Mouse (Mus musculus): ENCODE measurements around the gene Ms4a6c. TPM values are rescaled to one million over a fixed set of nuclear protein-coding genes. Genes with fewer than 3 reads are reported as not detected.
"Not testable (repeated sequence)": the region's sequence is repeated elsewhere in the genome, so short reads cannot be mapped to it uniquely, and the experiment has no call there.

The Ms4a6c gene
- polyA plus RNA-seq, 1 experiment from 2014 or later, result 1.1 TPM

DNA sequence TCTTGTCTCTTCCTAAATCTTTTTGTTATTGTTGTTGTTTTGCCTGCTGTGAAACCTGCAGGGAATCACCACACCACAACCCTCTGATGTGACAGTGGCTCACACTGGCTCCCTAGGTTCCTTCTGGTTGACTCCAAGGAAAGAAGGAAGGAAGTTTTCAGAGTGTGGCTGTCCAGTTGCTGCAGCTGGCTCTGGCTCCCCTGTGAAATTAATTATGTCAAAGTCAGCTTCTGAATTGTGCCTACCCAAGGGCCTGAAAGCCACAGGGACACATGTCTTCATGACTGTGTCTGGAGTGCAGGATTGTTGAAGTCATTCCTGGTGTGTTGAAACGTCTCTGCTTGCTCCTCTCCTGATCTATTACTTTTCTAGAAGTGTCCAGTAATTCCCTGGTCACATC, 805 bp upstream of the Ms4a6c start:
- WGBS, result 66% methylated on average over 1 of the region's 1 CpGs

DNA sequence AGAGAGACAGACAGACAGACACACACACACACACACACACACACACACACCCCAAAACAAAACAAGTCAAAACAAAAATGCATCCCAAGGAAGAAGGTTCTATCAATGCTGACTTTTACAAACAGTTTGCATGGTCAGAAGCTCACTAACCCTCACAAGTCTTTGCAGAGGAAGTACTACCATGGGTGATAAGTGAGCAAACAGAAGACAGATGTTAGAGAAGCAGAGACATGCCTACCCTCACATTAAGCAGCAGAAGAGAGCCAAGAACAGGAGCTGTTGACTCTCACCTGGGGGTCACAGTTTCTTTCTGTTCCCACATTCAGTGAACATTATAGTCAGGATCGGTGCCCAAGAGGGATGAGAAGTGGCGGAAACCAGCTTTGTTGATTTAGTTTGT, 10.5 kb downstream of the Ms4a6c start:
- ATAC-seq (ENCODE audit: insufficient read depth, low FRiP score, low TSS enrichment), result no peak
- Histone ChIP-seq H3K27me3 (ENCODE audit: control insufficient read depth, insufficient read depth, low read length) (no peaks in the 10 kb centered on the region), H3K9me3 (ENCODE audit: control insufficient read depth, low read length) (no peaks in the 10 kb centered on the region), H3K4me1 (ENCODE audit: control insufficient read depth, insufficient read depth, low read length) (no peaks in the 10 kb centered on the region), H3K4me3 (ENCODE audit: low read depth, low read length) (no peak overlapping the region), H3K36me3 (ENCODE audit: control insufficient read depth, insufficient read depth, low read length) (no peaks in the 10 kb centered on the region), H3K9ac (ENCODE audit: low read length) (no peak overlapping the region), H3K27ac (ENCODE audit: low read depth, low read length) (no peak overlapping the region), H3K4me2 (ENCODE audit: low read depth) (no peak overlapping the region)
- 91% methylated on average over 2 of the region's 2 CpGs for WGBS
- no peak for DNase-seq (ENCODE audit: low spot score)

More for the DNA sequence above, 805 bp upstream of the Ms4a6c start:
- not testable (repeated sequence) for H3K27ac ChIP-seq (ENCODE audit: low read depth, low read length); ATAC-seq (ENCODE audit: insufficient read depth, low FRiP score, low TSS enrichment); H3K4me1 ChIP-seq (ENCODE audit: control insufficient read depth, insufficient read depth, low read length); DNase-seq (ENCODE audit: low spot score); H3K27me3 ChIP-seq (ENCODE audit: control insufficient read depth, insufficient read depth, low read length); H3K4me2 ChIP-seq (ENCODE audit: low read depth); H3K9ac ChIP-seq (ENCODE audit: low read length); H3K9me3 ChIP-seq (ENCODE audit: control insufficient read depth, low read length); H3K4me3 ChIP-seq (ENCODE audit: low read depth, low read length); H3K36me3 ChIP-seq (ENCODE audit: control insufficient read depth, insufficient read depth, low read length)

DNA sequence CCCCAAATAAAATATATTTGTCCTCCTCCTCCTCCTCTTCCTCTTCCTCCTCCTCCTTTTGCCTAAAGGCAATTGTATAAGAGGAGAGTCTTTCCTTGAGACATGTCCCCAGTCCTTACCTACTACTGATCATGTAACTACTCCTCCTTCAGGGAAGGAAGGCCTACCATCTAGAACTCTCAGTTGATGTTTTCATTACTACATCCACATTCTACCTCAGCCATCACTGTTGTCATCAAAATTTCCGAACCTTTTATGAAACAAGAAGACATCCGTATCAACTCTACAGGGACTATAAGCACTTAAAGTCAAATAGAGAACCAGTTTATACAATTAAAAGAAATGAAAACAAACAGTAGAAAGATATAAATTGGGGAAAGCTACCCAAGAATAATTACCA, 13.5 kb downstream of the Ms4a6c start:
- WGBS, result 89% methylated on average over 2 of the region's 2 CpGs

DNA sequence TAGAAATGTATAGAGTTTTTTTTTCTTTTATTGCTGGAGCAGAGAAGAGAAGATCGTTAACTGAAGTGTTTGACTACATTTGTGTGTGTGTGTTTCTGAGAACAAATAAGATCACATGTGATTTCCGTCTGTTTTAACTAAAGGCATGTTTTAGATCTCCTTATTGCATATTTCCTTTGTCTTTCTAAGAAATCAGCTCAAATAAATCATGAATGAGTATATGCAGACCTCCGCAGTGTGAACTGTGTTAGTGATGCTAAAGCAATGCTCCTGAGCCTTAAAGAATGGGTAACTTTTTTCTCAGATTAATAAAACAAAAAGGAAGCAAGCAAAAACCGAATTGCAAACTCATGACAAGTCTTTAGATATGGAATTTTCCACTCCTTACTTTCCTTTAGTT, 14.8 kb downstream of the Ms4a6c start:
- WGBS, result 87% methylated on average over 4 of the region's 4 CpGs
- DNase-seq (ENCODE audit: low spot score), result no peak
- Histone ChIP-seq H3K9ac (ENCODE audit: low read length) (no peak overlapping the region), H3K36me3 (ENCODE audit: control insufficient read depth, insufficient read depth, low read length) (no peaks in the 10 kb centered on the region), H3K9me3 (ENCODE audit: control insufficient read depth, low read length) (no peaks in the 10 kb centered on the region), H3K27ac (ENCODE audit: low read depth, low read length) (no peak overlapping the region), H3K4me1 (ENCODE audit: control insufficient read depth, insufficient read depth, low read length) (no peaks in the 10 kb centered on the region), H3K4me2 (ENCODE audit: low read depth) (no peak overlapping the region), H3K4me3 (ENCODE audit: low read depth, low read length) (no peak overlapping the region), H3K27me3 (ENCODE audit: control insufficient read depth, insufficient read depth, low read length) (no peaks in the 10 kb centered on the region)
- ATAC-seq (ENCODE audit: insufficient read depth, low FRiP score, low TSS enrichment), result no peak

More for the DNA sequence above, 13.5 kb downstream of the Ms4a6c start:
- no peak overlapping the region for H3K9ac ChIP-seq (ENCODE audit: low read length)
- H3K4me1 ChIP-seq (ENCODE audit: control insufficient read depth, insufficient read depth, low read length), result no peaks in the 10 kb centered on the region
- no peak overlapping the region for H3K27ac ChIP-seq (ENCODE audit: low read depth, low read length)
- H3K36me3 ChIP-seq (ENCODE audit: control insufficient read depth, insufficient read depth, low read length), result no peaks in the 10 kb centered on the region
- H3K4me2 ChIP-seq (ENCODE audit: low read depth), result no peak overlapping the region
- DNase-seq (ENCODE audit: low spot score) (no peak), ATAC-seq (ENCODE audit: insufficient read depth, low FRiP score, low TSS enrichment) (no peak)
- no peak overlapping the region for H3K4me3 ChIP-seq (ENCODE audit: low read depth, low read length)
- H3K9me3 ChIP-seq (ENCODE audit: control insufficient read depth, low read length), result no peaks in the 10 kb centered on the region
- no peaks in the 10 kb centered on the region for H3K27me3 ChIP-seq (ENCODE audit: control insufficient read depth, insufficient read depth, low read length)

DNA sequence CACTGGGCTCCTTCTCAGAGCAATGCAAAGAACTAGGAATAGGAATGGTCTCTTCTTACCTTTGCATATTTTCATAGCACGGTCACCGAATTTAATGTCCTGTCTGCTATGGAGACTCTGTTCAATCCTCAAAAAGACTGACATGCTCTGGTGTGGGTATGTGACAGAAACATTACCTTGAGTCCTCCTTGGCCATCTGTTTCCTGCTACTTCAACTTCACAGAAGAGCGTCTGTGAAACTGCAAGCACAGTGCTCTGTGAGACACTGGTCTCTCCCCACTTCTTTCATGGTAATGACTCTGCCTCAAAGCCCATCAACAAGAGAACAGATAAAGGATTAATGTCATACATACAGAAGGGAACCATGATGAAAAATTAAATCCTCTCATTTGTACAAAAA, 15.2 kb downstream of the Ms4a6c start:
- Histone ChIP-seq H3K27me3 (ENCODE audit: control insufficient read depth, insufficient read depth, low read length) (no peaks in the 10 kb centered on the region), H3K27ac (ENCODE audit: low read depth, low read length) (no peak overlapping the region), H3K4me1 (ENCODE audit: control insufficient read depth, insufficient read depth, low read length) (no peaks in the 10 kb centered on the region), H3K9ac (ENCODE audit: low read length) (no peak overlapping the region), H3K9me3 (ENCODE audit: control insufficient read depth, low read length) (no peaks in the 10 kb centered on the region), H3K4me2 (ENCODE audit: low read depth) (no peak overlapping the region), H3K36me3 (ENCODE audit: control insufficient read depth, insufficient read depth, low read length) (no peaks in the 10 kb centered on the region), H3K4me3 (ENCODE audit: low read depth, low read length) (no peak overlapping the region)
- DNase-seq (ENCODE audit: low spot score) (no peak), ATAC-seq (ENCODE audit: insufficient read depth, low FRiP score, low TSS enrichment) (no peak)
- 81% methylated on average over 3 of the region's 3 CpGs for WGBS

DNA sequence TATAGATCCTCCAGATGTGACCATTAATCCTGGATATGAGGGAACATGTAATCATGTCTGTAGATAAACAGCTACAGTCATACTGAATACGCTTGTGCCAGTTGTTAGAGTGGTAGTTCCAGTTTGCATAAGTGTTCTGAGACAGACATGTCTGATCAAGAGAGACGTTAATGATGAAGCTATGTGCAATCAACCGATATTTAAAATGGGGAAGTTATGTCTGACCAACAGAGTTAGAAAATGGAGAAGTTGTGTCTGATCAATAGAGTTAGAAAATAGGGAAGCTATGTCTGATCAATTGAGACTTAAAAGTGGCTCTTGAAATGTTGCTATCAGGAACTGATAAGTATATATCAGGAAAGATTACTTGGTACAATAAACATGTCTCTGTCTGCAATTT, 16.1 kb downstream of the Ms4a6c start:
- Histone ChIP-seq H3K36me3 (ENCODE audit: control insufficient read depth, insufficient read depth, low read length) (no peaks in the 10 kb centered on the region), H3K4me1 (ENCODE audit: control insufficient read depth, insufficient read depth, low read length) (no peaks in the 10 kb centered on the region), H3K27me3 (ENCODE audit: control insufficient read depth, insufficient read depth, low read length) (no peaks in the 10 kb centered on the region), H3K4me2 (ENCODE audit: low read depth) (no peak overlapping the region), H3K4me3 (ENCODE audit: low read depth, low read length) (no peak overlapping the region), H3K27ac (ENCODE audit: low read depth, low read length) (no peak overlapping the region), H3K9ac (ENCODE audit: low read length) (no peak overlapping the region), H3K9me3 (ENCODE audit: control insufficient read depth, low read length) (no peaks in the 10 kb centered on the region)
- DNase-seq (ENCODE audit: low spot score) (no peak), ATAC-seq (ENCODE audit: insufficient read depth, low FRiP score, low TSS enrichment) (no peak)
- 89% methylated on average over 3 of the region's 3 CpGs for WGBS

DNA sequence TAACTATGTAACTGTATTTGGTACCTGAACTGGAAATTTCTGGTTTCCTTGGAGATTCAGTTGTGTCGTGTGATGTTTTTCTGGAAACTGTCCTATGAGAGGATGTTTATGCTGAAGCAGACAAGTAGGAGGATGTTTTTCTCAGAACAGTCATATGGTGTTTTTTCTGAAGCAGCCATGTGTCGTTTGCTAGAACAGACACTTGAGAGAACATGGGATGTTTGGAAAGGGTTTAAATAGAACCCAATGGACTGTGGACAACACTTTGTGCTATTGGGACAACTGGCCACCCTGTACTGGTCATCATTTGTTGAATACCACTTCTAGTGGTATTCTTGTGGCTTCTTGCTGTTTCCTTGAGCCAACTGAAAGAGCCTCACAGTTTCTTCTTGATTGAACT, 16.6 kb downstream of the Ms4a6c start, which contains the start of gene Gm8369:
TSS of gene Gm8369 (plus strand) at position 193 of the 400 bp plus-strand sequence.
- H3K9ac ChIP-seq (ENCODE audit: low read length), result no peak within 1 kb of the TSS
- H3K27ac ChIP-seq (ENCODE audit: low read depth, low read length), result no peak within 1 kb of the TSS
- WGBS, result 84% methylated on average over 2 of the region's 2 CpGs
- ATAC-seq (ENCODE audit: insufficient read depth, low FRiP score, low TSS enrichment) (no peak), DNase-seq (ENCODE audit: low spot score) (no peak)
- no peak within 1 kb of the TSS for H3K4me2 ChIP-seq (ENCODE audit: low read depth)
- no peaks in the 10 kb centered on the region for H3K4me1 ChIP-seq (ENCODE audit: control insufficient read depth, insufficient read depth, low read length)
- H3K9me3 ChIP-seq (ENCODE audit: control insufficient read depth, low read length), result no peaks in the 10 kb centered on the region
- no peak within 1 kb of the TSS for H3K4me3 ChIP-seq (ENCODE audit: low read depth, low read length)
- no peaks in the 10 kb centered on the region for H3K36me3 ChIP-seq (ENCODE audit: control insufficient read depth, insufficient read depth, low read length)
- H3K27me3 ChIP-seq (ENCODE audit: control insufficient read depth, insufficient read depth, low read length), result no peaks in the 10 kb centered on the region

DNA sequence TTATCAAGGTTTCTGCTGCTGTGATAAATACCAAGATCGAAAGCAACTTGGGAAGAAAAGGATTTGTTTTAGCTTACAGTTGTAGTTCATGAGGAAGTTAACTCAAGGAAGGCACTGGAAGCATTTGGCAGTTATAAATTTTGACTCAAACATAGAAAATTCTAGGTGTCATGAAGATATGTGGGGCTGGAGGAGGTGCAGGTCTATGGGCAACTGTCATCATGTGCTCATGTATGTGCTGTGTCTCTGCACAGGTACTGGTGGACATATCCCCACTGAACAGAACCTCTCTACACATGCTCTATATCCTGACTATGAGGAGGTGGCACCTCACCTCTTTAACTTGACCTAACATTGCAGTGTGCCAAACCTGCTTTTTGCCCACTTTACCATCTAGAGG, 17.4 kb downstream of the Ms4a6c start:
- Histone ChIP-seq H3K4me3 (ENCODE audit: low read depth, low read length) (no peak overlapping the region), H3K4me1 (ENCODE audit: control insufficient read depth, insufficient read depth, low read length) (no peaks in the 10 kb centered on the region), H3K9ac (ENCODE audit: low read length) (no peak overlapping the region), H3K4me2 (ENCODE audit: low read depth) (no peak overlapping the region), H3K27ac (ENCODE audit: low read depth, low read length) (no peak overlapping the region), H3K9me3 (ENCODE audit: control insufficient read depth, low read length) (no peaks in the 10 kb centered on the region), H3K36me3 (ENCODE audit: control insufficient read depth, insufficient read depth, low read length) (no peaks in the 10 kb centered on the region), H3K27me3 (ENCODE audit: control insufficient read depth, insufficient read depth, low read length) (no peaks in the 10 kb centered on the region)
- DNase-seq (ENCODE audit: low spot score), result no peak
- 88% methylated on average over 1 of the region's 1 CpGs for WGBS
- no peak for ATAC-seq (ENCODE audit: insufficient read depth, low FRiP score, low TSS enrichment)

DNA sequence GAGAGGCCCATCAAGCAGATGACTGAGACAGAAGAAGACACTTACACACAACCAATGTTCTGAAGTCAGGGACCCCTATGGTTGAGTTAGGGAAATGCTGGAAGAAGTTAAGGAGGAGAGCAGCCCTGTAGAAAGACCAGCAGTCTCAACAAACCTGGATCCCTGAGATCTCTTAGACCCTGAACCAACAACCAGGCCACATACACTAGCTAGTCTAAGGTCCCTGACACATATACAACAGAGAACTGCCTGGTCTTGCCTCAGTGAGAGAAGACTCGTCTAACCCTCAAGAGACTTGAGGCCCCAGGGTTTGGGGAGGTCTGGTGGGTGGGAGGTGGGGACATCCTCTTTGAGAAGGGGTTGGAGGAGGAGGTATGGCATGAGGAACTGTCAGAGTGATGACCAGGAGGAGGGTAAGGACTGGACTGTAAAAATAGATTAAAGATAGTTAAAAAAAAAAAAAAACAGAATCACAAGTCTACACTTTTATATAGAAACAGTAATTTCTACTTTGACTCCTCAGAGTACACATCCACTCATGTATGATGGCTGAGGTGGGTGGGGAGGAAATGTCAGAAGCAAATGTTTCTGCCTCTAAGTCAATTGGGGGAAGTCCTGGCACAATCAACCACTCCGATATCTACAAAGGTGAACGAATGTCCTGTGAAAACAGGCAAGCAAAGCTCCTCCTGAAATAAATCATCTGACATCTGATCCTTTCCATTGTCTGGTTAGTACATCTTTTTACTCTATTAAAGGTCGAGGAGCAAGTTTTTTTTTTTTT, 22.4 kb downstream of the Ms4a6c start:
- no peaks in the 10 kb centered on the region for H3K36me3 ChIP-seq (ENCODE audit: control insufficient read depth, insufficient read depth, low read length)
- no peak overlapping the region for H3K4me3 ChIP-seq (ENCODE audit: low read depth, low read length)
- H3K4me2 ChIP-seq (ENCODE audit: low read depth), result no peak overlapping the region
- no peaks in the 10 kb centered on the region for H3K9me3 ChIP-seq (ENCODE audit: control insufficient read depth, low read length)
- H3K27ac ChIP-seq (ENCODE audit: low read depth, low read length), result no peak overlapping the region
- ATAC-seq (ENCODE audit: insufficient read depth, low FRiP score, low TSS enrichment) (no peak), DNase-seq (ENCODE audit: low spot score) (no peak)
- H3K9ac ChIP-seq (ENCODE audit: low read length), result no peak overlapping the region
- WGBS, result 84% methylated on average over 4 of the region's 4 CpGs
- H3K4me1 ChIP-seq (ENCODE audit: control insufficient read depth, insufficient read depth, low read length), result no peaks in the 10 kb centered on the region
- H3K27me3 ChIP-seq (ENCODE audit: control insufficient read depth, insufficient read depth, low read length), result no peaks in the 10 kb centered on the region

All from neural tube, embryonic 11.5 days (tissue).